Mouse (Mus musculus): ENCODE measurements around the gene Qars. TPM values are rescaled to one million over a fixed set of nuclear protein-coding genes. Genes with fewer than 3 reads are reported as not detected.

Qars gene
- polyA plus RNA-seq, 1 experiment from 2014 or later, result 117 TPM

GRCm38 (mm10) chr9:108516380-108517251, 9.1 kb downstream of the Qars start, which contains the start of gene Qrich1:
Gene Qrich1, plus strand, starts transcription at chr9:108516806.
- peak; percentile 95 for ATAC-seq (ENCODE audit: low FRiP score, low TSS enrichment)
- H3K9me3 ChIP-seq (ENCODE audit: control insufficient read depth, low read length), result no peaks in the 10 kb centered on the region
- WGBS, result 1% methylated on average over 51 of the region's 55 CpGs
- peak within 1 kb of the TSS; percentile 84 for H3K4me2 ChIP-seq (replicated peaks; ENCODE audit: low read depth, low read length)
- peaks cover 56% of the 10 kb centered on the region for H3K36me3 ChIP-seq (ENCODE audit: control insufficient read depth, insufficient read depth, low read length)
- peak within 1 kb of the TSS; percentile 95 for H3K4me3 ChIP-seq (ENCODE audit: low read length)
- peaks cover 15% of the 10 kb centered on the region; the same call in 1 of the 2 replicates for H3K4me1 ChIP-seq (ENCODE audit: control insufficient read depth, insufficient read depth, low read length)
- H3K9ac ChIP-seq (ENCODE audit: low read depth, low read length), result peak within 1 kb of the TSS; percentile 98
- peak within 1 kb of the TSS; percentile 99 for H3K27ac ChIP-seq (ENCODE audit: low read depth, low read length)
- no peaks in the 10 kb centered on the region for H3K27me3 ChIP-seq (ENCODE audit: control insufficient read depth, insufficient read depth, low read length)

GRCm38 (mm10) chr9:108517253-108517930, 9.9 kb downstream of the Qars start:
- peak overlapping the region; percentile 99 for H3K27ac ChIP-seq (ENCODE audit: low read depth, low read length)
- peak overlapping the region; percentile 98 for H3K9ac ChIP-seq (ENCODE audit: low read depth, low read length)
- H3K4me3 ChIP-seq (ENCODE audit: low read length), result peak overlapping the region; percentile 95
- H3K4me1 ChIP-seq (ENCODE audit: control insufficient read depth, insufficient read depth, low read length), result peaks cover 15% of the 10 kb centered on the region; the same call in 1 of the 2 replicates
- H3K4me2 ChIP-seq (replicated peaks; ENCODE audit: low read depth, low read length), result peak overlapping the region; percentile 84
- peaks cover 49% of the 10 kb centered on the region for H3K36me3 ChIP-seq (ENCODE audit: control insufficient read depth, insufficient read depth, low read length)
- no peaks in the 10 kb centered on the region for H3K9me3 ChIP-seq (ENCODE audit: control insufficient read depth, low read length)
- peak; percentile 73 for ATAC-seq (ENCODE audit: low FRiP score, low TSS enrichment)
- H3K27me3 ChIP-seq (ENCODE audit: control insufficient read depth, insufficient read depth, low read length), result no peaks in the 10 kb centered on the region
- WGBS, result under 1% methylated on average over 43 of the region's 95 CpGs

GRCm38 (mm10) chr9:108517931-108518332, 10.4 kb downstream of the Qars start:
- WGBS, result 0% methylated on average over 13 of the region's 13 CpGs
- Histone ChIP-seq H3K9ac (ENCODE audit: low read depth, low read length) (peak overlapping the region; percentile 98), H3K36me3 (ENCODE audit: control insufficient read depth, insufficient read depth, low read length) (peaks cover 44% of the 10 kb centered on the region), H3K4me1 (ENCODE audit: control insufficient read depth, insufficient read depth, low read length) (peaks cover 15% of the 10 kb centered on the region; the same call in 1 of the 2 replicates), H3K4me3 (ENCODE audit: low read length) (peak overlapping the region; percentile 95), H3K4me2 (replicated peaks; ENCODE audit: low read depth, low read length) (peak overlapping the region; percentile 58), H3K9me3 (ENCODE audit: control insufficient read depth, low read length) (no peaks in the 10 kb centered on the region), H3K27me3 (ENCODE audit: control insufficient read depth, insufficient read depth, low read length) (no peaks in the 10 kb centered on the region), H3K27ac (ENCODE audit: low read depth, low read length) (peak overlapping the region; percentile 99)
- peak; percentile 40; the same call in 1 of the 2 replicates for ATAC-seq (ENCODE audit: low FRiP score, low TSS enrichment)

GRCm38 (mm10) chr9:108521604-108522003, 14.1 kb downstream of the Qars start:
- H3K9ac ChIP-seq (ENCODE audit: low read depth, low read length), result no peak overlapping the region
- H3K27ac ChIP-seq (ENCODE audit: low read depth, low read length), result no peak overlapping the region
- H3K4me2 ChIP-seq (replicated peaks; ENCODE audit: low read depth, low read length), result no peak overlapping the region
- no peak overlapping the region for H3K4me3 ChIP-seq (ENCODE audit: low read length)
- no peaks in the 10 kb centered on the region for H3K9me3 ChIP-seq (ENCODE audit: control insufficient read depth, low read length)
- 87% methylated on average over 2 of the region's 2 CpGs for WGBS
- H3K4me1 ChIP-seq (ENCODE audit: control insufficient read depth, insufficient read depth, low read length), result peaks cover 8% of the 10 kb centered on the region; the same call in 1 of the 2 replicates
- ATAC-seq (ENCODE audit: low FRiP score, low TSS enrichment), result no peak
- no peaks in the 10 kb centered on the region for H3K27me3 ChIP-seq (ENCODE audit: control insufficient read depth, insufficient read depth, low read length)
- H3K36me3 ChIP-seq (ENCODE audit: control insufficient read depth, insufficient read depth, low read length), result peaks cover 16% of the 10 kb centered on the region; the same call in 1 of the 2 replicates

GRCm38 (mm10) chr9:108523341-108523740, 15.8 kb downstream of the Qars start:
- no peak for ATAC-seq (ENCODE audit: low FRiP score, low TSS enrichment)
- Histone ChIP-seq H3K36me3 (ENCODE audit: control insufficient read depth, insufficient read depth, low read length) (peaks cover 24% of the 10 kb centered on the region), H3K9ac (ENCODE audit: low read depth, low read length) (no peak overlapping the region), H3K9me3 (ENCODE audit: control insufficient read depth, low read length) (no peaks in the 10 kb centered on the region), H3K4me3 (ENCODE audit: low read length) (no peak overlapping the region), H3K4me1 (ENCODE audit: control insufficient read depth, insufficient read depth, low read length) (peaks cover 8% of the 10 kb centered on the region; the same call in 1 of the 2 replicates), H3K4me2 (replicated peaks; ENCODE audit: low read depth, low read length) (no peak overlapping the region), H3K27ac (ENCODE audit: low read depth, low read length) (no peak overlapping the region), H3K27me3 (ENCODE audit: control insufficient read depth, insufficient read depth, low read length) (no peaks in the 10 kb centered on the region)
- WGBS, result 97% methylated on average over 4 of the region's 4 CpGs

GRCm38 (mm10) chr9:108525400-108525799, 17.9 kb downstream of the Qars start:
- no peak overlapping the region for H3K9ac ChIP-seq (ENCODE audit: low read depth, low read length)
- H3K4me3 ChIP-seq (ENCODE audit: low read length), result no peak overlapping the region
- ATAC-seq (ENCODE audit: low FRiP score, low TSS enrichment), result no peak
- no peak overlapping the region for H3K4me2 ChIP-seq (replicated peaks; ENCODE audit: low read depth, low read length)
- no peaks in the 10 kb centered on the region for H3K4me1 ChIP-seq (ENCODE audit: control insufficient read depth, insufficient read depth, low read length)
- no peak overlapping the region for H3K27ac ChIP-seq (ENCODE audit: low read depth, low read length)
- WGBS, result 86% methylated on average over 3 of the region's 3 CpGs
- H3K9me3 ChIP-seq (ENCODE audit: control insufficient read depth, low read length), result no peaks in the 10 kb centered on the region
- H3K27me3 ChIP-seq (ENCODE audit: control insufficient read depth, insufficient read depth, low read length), result no peaks in the 10 kb centered on the region
- peaks cover 36% of the 10 kb centered on the region for H3K36me3 ChIP-seq (ENCODE audit: control insufficient read depth, insufficient read depth, low read length)

- Histone ChIP-seq H3K4me2 (replicated peaks; ENCODE audit: low read depth, low read length) (no peak overlapping the region), H3K4me1 (ENCODE audit: control insufficient read depth, insufficient read depth, low read length) (no peaks in the 10 kb centered on the region), H3K9ac (ENCODE audit: low read depth, low read length) (no peak overlapping the region), H3K27me3 (ENCODE audit: control insufficient read depth, insufficient read depth, low read length) (no peaks in the 10 kb centered on the region), H3K9me3 (ENCODE audit: control insufficient read depth, low read length) (no peaks in the 10 kb centered on the region), H3K27ac (ENCODE audit: low read depth, low read length) (no peak overlapping the region), H3K36me3 (ENCODE audit: control insufficient read depth, insufficient read depth, low read length) (peaks cover 81% of the 10 kb centered on the region), H3K4me3 (ENCODE audit: low read length) (no peak overlapping the region)
- WGBS, result 97% methylated on average over 1 of the region's 1 CpGs
- no peak for ATAC-seq (ENCODE audit: low FRiP score, low TSS enrichment)
These were observed 23.4 kb downstream of the Qars start for GRCm38 (mm10) chr9:108530954-108531353.

- 92% methylated on average over 1 of the region's 1 CpGs for WGBS
- Histone ChIP-seq H3K4me2 (replicated peaks; ENCODE audit: low read depth, low read length) (no peak overlapping the region), H3K36me3 (ENCODE audit: control insufficient read depth, insufficient read depth, low read length) (peaks cover 87% of the 10 kb centered on the region), H3K9me3 (ENCODE audit: control insufficient read depth, low read length) (no peaks in the 10 kb centered on the region), H3K27ac (ENCODE audit: low read depth, low read length) (no peak overlapping the region), H3K4me1 (ENCODE audit: control insufficient read depth, insufficient read depth, low read length) (no peaks in the 10 kb centered on the region), H3K4me3 (ENCODE audit: low read length) (no peak overlapping the region), H3K27me3 (ENCODE audit: control insufficient read depth, insufficient read depth, low read length) (no peaks in the 10 kb centered on the region), H3K9ac (ENCODE audit: low read depth, low read length) (no peak overlapping the region)
- no peak for ATAC-seq (ENCODE audit: low FRiP score, low TSS enrichment)
These were observed 24.0 kb downstream of the Qars start for GRCm38 (mm10) chr9:108531496-108531895.

GRCm38 (mm10) chr9:108540846-108541245, 33.3 kb downstream of the Qars start:
- no peaks in the 10 kb centered on the region for H3K27me3 ChIP-seq (ENCODE audit: control insufficient read depth, insufficient read depth, low read length)
- H3K9ac ChIP-seq (ENCODE audit: low read depth, low read length), result no peak overlapping the region
- H3K36me3 ChIP-seq (ENCODE audit: control insufficient read depth, insufficient read depth, low read length), result peaks cover 86% of the 10 kb centered on the region

More at GRCm38 (mm10) chr9:108540846-108541245, 33.3 kb downstream of the Qars start:
- Histone ChIP-seq H3K4me3 (ENCODE audit: low read length) (no peak overlapping the region), H3K9me3 (ENCODE audit: control insufficient read depth, low read length) (no peaks in the 10 kb centered on the region), H3K27ac (ENCODE audit: low read depth, low read length) (no peak overlapping the region), H3K4me2 (replicated peaks; ENCODE audit: low read depth, low read length) (no peak overlapping the region), H3K4me1 (ENCODE audit: control insufficient read depth, insufficient read depth, low read length) (no peaks in the 10 kb centered on the region)
- ATAC-seq (ENCODE audit: low FRiP score, low TSS enrichment), result no peak

Data from kidney, embryonic 14.5 days (tissue).